Mouse (Mus musculus) spleen, embryonic (tissue): ENCODE data around the gene Dnase1l1.

Experiments used
- CTCF ChIA-PET: fragments of 350-600 bp; sonication (Branson Sonifier 250); formaldehyde crosslinking; loops from one replicate; lab custom pipeline; 2022; lab: Charles Lee

Dnase1l1 gene

GRCm38 (mm10) chrX:74281732-74282394 is at the start of gene Dnase1l1, which contains the start of gene Taz:
Dnase1l1 (minus strand) TSS chrX:74282337.
Taz (plus strand) TSS chrX:74281912.
- CTCF ChIA-PET, result interaction anchor here (1.2 kb wide), 1 partner anchor 11 kb away, joined by 4 read pairs; the partner anchor contains the start of gene Rpl10

- CTCF ChIA-PET, result interaction anchor here (0.6 kb wide), 1 partner anchor 93 kb away, joined by 3 read pairs; no protein-coding TSS in a partner anchor
These were observed 48.2 kb upstream of the Dnase1l1 start for GRCm38 (mm10) chrX:74330166-74330930.

GRCm38 (mm10) chrX:74329215-74329671 is 47.1 kb upstream of the Dnase1l1 start:
- CTCF ChIA-PET, result interaction anchor here (0.5 kb wide), 1 partner anchor 584 kb away, joined by 3 read pairs; no protein-coding TSS in a partner anchor

- CTCF ChIA-PET, result no interaction called here
These were observed 46.6 kb upstream of the Dnase1l1 start, which contains the start of gene Plxna3 for GRCm38 (mm10) chrX:74328725-74329161. Plxna3 (plus strand) TSS chrX:74329066.

GRCm38 (mm10) chrX:74312540-74313464 is 30.7 kb upstream of the Dnase1l1 start, which contains the start of gene Fam50a:
Fam50a (plus strand) TSS chrX:74313033.
- CTCF ChIA-PET, result no interaction called here

GRCm38 (mm10) chrX:74304867-74305700 is 22.9 kb upstream of the Dnase1l1 start, which contains the start of gene Gdi1:
Gdi1 (plus strand) TSS chrX:74304998.
- CTCF ChIA-PET, result interaction anchor here (0.6 kb wide), 1 partner anchor 58 kb away, joined by 3 read pairs; no protein-coding TSS in a partner anchor

GRCm38 (mm10) chrX:74299721-74300120 is 17.6 kb upstream of the Dnase1l1 start:
- CTCF ChIA-PET, result no interaction called here

GRCm38 (mm10) chrX:74298348-74298747 is 16.2 kb upstream of the Dnase1l1 start:
- CTCF ChIA-PET, result no interaction called here

- CTCF ChIA-PET, result interaction anchor here (0.5 kb wide), 1 partner anchor 133 kb away, joined by 4 read pairs; no protein-coding TSS in a partner anchor
These were observed 14.7 kb upstream of the Dnase1l1 start, which contains the start of gene Atp6ap1 for GRCm38 (mm10) chrX:74296538-74297448. Atp6ap1 (plus strand) TSS chrX:74297097.

- CTCF ChIA-PET, result no interaction called here
These were observed 11.3 kb upstream of the Dnase1l1 start for GRCm38 (mm10) chrX:74293431-74293830.

- CTCF ChIA-PET, result no interaction called here
These were observed 928 bp upstream of the Dnase1l1 start for GRCm38 (mm10) chrX:74283092-74283437.

GRCm38 (mm10) chrX:74282395-74283091 is 406 bp upstream of the Dnase1l1 start:
- CTCF ChIA-PET, result no interaction called here

GRCm38 (mm10) chrX:74281041-74281731 is 951 bp downstream of the Dnase1l1 start:
- CTCF ChIA-PET, result interaction anchor here (1.2 kb wide), 1 partner anchor 10 kb away, joined by 4 read pairs; the partner anchor contains the start of gene Rpl10

- CTCF ChIA-PET, result no interaction called here
These were observed 4.2 kb downstream of the Dnase1l1 start for GRCm38 (mm10) chrX:74277916-74278315.

GRCm38 (mm10) chrX:74273422-74274322 is 8.5 kb downstream of the Dnase1l1 start:
- CTCF ChIA-PET, result interaction anchor here (0.6 kb wide), 1 partner anchor 929 kb away, joined by 3 read pairs; no protein-coding TSS in a partner anchor

GRCm38 (mm10) chrX:74270902-74271551 is 11.1 kb downstream of the Dnase1l1 start:
- CTCF ChIA-PET, result interaction anchor here (0.6 to 1.3 kb wide), 4 partner anchors 10 to 158 kb away, joined by 3 to 4 read pairs (median 3); partner anchors contain the start of gene G6pdx
